Mouse (Mus musculus): Measurements from ENCODE around the gene Tub.

Tub gene

GRCm38 (mm10) chr7:109031331-109031730 is 81.2 kb downstream of the Tub start:
- DNase-seq = peak in 1 of 2 experiments; percentile 10

GRCm38 (mm10) chr7:109032054-109032453 is 81.9 kb downstream of the Tub start:
- DNase-seq = no peak

GRCm38 (mm10) chr7:109038121-109038735 is 88.1 kb downstream of the Tub start:
- peak; percentile 73 to 80 for DNase-seq

GRCm38 (mm10) chr7:109038987-109039386 is 88.8 kb downstream of the Tub start:
- peak in 1 of 2 experiments; percentile 49 for DNase-seq

- DNase-seq = peak; percentile 94
These were observed 89.3 kb downstream of the Tub start for GRCm38 (mm10) chr7:109039445-109039844.

- no peak for DNase-seq
These were observed 95.7 kb downstream of the Tub start for GRCm38 (mm10) chr7:109045876-109046275.

GRCm38 (mm10) chr7:109050831-109051230 is 100.7 kb downstream of the Tub start:
- peak; percentile 83 to 90 for DNase-seq

- no peak for DNase-seq
These were observed 109.4 kb downstream of the Tub start for GRCm38 (mm10) chr7:109059536-109059935.

GRCm38 (mm10) chr7:109069641-109070040 is 119.5 kb downstream of the Tub start:
- peak in 1 of 2 experiments; percentile 30 for DNase-seq

- peak in 1 of 2 experiments; percentile 26 for DNase-seq
These were observed 122.2 kb downstream of the Tub start for GRCm38 (mm10) chr7:109072326-109072725.

- DNase-seq = no peak
These were observed 132.4 kb downstream of the Tub start for GRCm38 (mm10) chr7:109082269-109083112.

GRCm38 (mm10) chr7:109083113-109083812 is 133.1 kb downstream of the Tub start, which contains the start of gene Ric3:
Ric3 (minus strand) TSS chr7:109083331.
- DNase-seq = peak; percentile 96 to 97

GRCm38 (mm10) chr7:109083813-109084184 is 133.7 kb downstream of the Tub start:
- peak in 1 of 2 experiments; percentile 56 for DNase-seq

Data from cerebellum, postnatal 25 days (tissue).